10 mouse cellular contexts compared by ENCODE assay signal in genomic region chr11:32132008-32132615, GRCm38 (mm10).
DNase-seq lines count a peak whose midpoint lies in the region; ATAC-seq and TF ChIP-seq lines count a peak whose summit lies in the region.
"Had no signal": no experiment of that assay in that cellular context is flagged by ENCODE, and none has a peak within 500 bp of the region (broad histone marks: within the 10 kb centered on the region; RNA-seq: fewer than 3 reads in every experiment).

No protein-coding gene starts in this region.

- no peak for ATAC-seq in erythroid progenitor cell, adult 5-6 weeks (replicated peaks; ENCODE audit: low FRiP score, poor library complexity, severe bottlenecking)

- no peak overlapping the region for H3K27ac ChIP-seq in left cerebral cortex, adult 2 months
- H3K27ac ChIP-seq: heart, embryonic 15.5 days; neural tube, embryonic 13.5 days had no signal

- peak; percentile 60 for TF ChIP-seq CTCF in left cerebral cortex, adult 2 months (IDR thresholded peaks at IDR 0.05)

- no peak overlapping the region for H3K4me3 ChIP-seq in left cerebral cortex, adult 2 months
- H3K4me3 ChIP-seq: heart, embryonic 15.5 days; neural tube, embryonic 13.5 days had no signal

- DNase-seq in adrenal gland, postnatal 14 days = peak; percentile 39
- DNase-seq in adrenal gland, postnatal 25 days = no peak
- no peak for DNase-seq in left cerebral cortex, adult 2 months (ENCODE audit: extremely low spot score in 1 of 2, low spot score in 2 of 2)
- DNase-seq in left cerebral cortex, postnatal 10 days (ENCODE audit: extremely low spot score in 1 of 2, low spot score in 2 of 2) = no peak
- DNase-seq in T-cell, adult 2 months (ENCODE audit: low spot score) = peak; percentile 41
- peak; percentile 33 for DNase-seq in retina, embryonic 14.5 days (ENCODE audit: low spot score)
- no peak for DNase-seq in gastrocnemius, postnatal 10 days

- intact Hi-C loops in left cerebral cortex, adult 2 months (cut with DNase I) = no loop called here
- intact Hi-C loops in left cerebral cortex, postnatal 10 days (cut with DNase I) = no loop called here

Comparison
In these comparisons a context has a peak if more than half of its experiments do, and no peak if none do; other contexts are left out.
1. DNase-seq: peak in adrenal gland, postnatal 14 days (single experiment), T-cell, adult 2 months (single experiment) and retina, embryonic 14.5 days (single experiment); none in adrenal gland, postnatal 25 days (single experiment), left cerebral cortex, adult 2 months (0 of 2), left cerebral cortex, postnatal 10 days (0 of 2) and gastrocnemius, postnatal 10 days (single experiment).